In genomic region chr1:182283231-182283630, GRCm38 (mm10) we compare ENCODE assay signal across 8 mouse cellular contexts. TPM values are rescaled to one million over a fixed set of nuclear protein-coding genes. Genes with fewer than 3 reads are reported as not detected.
DNase-seq lines count a peak whose midpoint lies in the region; ATAC-seq and TF ChIP-seq lines count a peak whose summit lies in the region.

No protein-coding gene starts in this region.

- peak overlapping the region; percentile 23; the same call in 1 of the 2 replicates for H3K4me3 ChIP-seq in spleen, adult 2 months (ENCODE audit: extremely low read depth, insufficient read depth, insufficient read length)
- peak overlapping the region; percentile 93 for H3K4me3 ChIP-seq in hindbrain, embryonic 16.5 days (ENCODE audit: low read length)
- peak overlapping the region; percentile 76 for H3K4me3 ChIP-seq in midbrain, embryonic 10.5 days

- 31% methylated on average over 7 of the region's 7 CpGs for WGBS in spleen, adult 2 months
- 52% methylated on average over 7 of the region's 7 CpGs for WGBS in hindbrain, embryonic 16.5 days
- WGBS in midbrain, embryonic 10.5 days = 37% methylated on average over 7 of the region's 7 CpGs

- H3K27ac ChIP-seq in spleen, adult 2 months (ENCODE audit: insufficient read depth, low read length) = no peak overlapping the region
- no peak overlapping the region for H3K27ac ChIP-seq in hindbrain, embryonic 16.5 days (ENCODE audit: low read depth, low read length)
- H3K27ac ChIP-seq in midbrain, embryonic 10.5 days (replicated peaks) = no peak overlapping the region

- H3K4me2 ChIP-seq in hindbrain, embryonic 16.5 days (ENCODE audit: low read length) = peak overlapping the region; percentile 87

- no peak for DNase-seq in spleen, adult 2 months (ENCODE audit: low read depth in 1 of 2, low spot score in 2 of 2)
- no peak for DNase-seq in spleen, adult 12 weeks (ENCODE audit: low spot score)
- DNase-seq in fat pad, adult 2 months (ENCODE audit: extremely low read depth, low read depth, low spot score) = peak; percentile 78
- no peak for DNase-seq in midbrain, embryonic 10.5 days (ENCODE audit: low spot score)
- no peak for DNase-seq in c-Kit-positive CD71-positive TER-119-positive erythroid progenitor cells, embryonic 14.5 days (ENCODE audit: low spot score)
- no peak for DNase-seq in kidney, postnatal 10 days
- DNase-seq in gastrocnemius, postnatal 25 days = no peak

- no peak for TF ChIP-seq POLR2A in spleen, adult 2 months (IDR thresholded peaks at IDR 0.05; ENCODE audit: low read depth, low read length)

- H3K27me3 ChIP-seq in spleen, adult 2 months (ENCODE audit: control insufficient read depth, insufficient read depth, low read length) = no peaks in the 10 kb centered on the region
- no peaks in the 10 kb centered on the region for H3K27me3 ChIP-seq in hindbrain, embryonic 16.5 days (replicated peaks; ENCODE audit: control insufficient read depth, insufficient read depth, low read length)
- H3K27me3 ChIP-seq in midbrain, embryonic 10.5 days (ENCODE audit: low read depth, poor library complexity, severe bottlenecking) = peaks cover 17% of the 10 kb centered on the region; the same call in 1 of the 2 replicates

- H3K9ac ChIP-seq in hindbrain, embryonic 16.5 days (ENCODE audit: low read depth, low read length) = no peak overlapping the region

- peaks cover 9% of the 10 kb centered on the region for H3K36me3 ChIP-seq in spleen, adult 2 months (ENCODE audit: control insufficient read depth, insufficient read depth, low read length)
- H3K36me3 ChIP-seq in hindbrain, embryonic 16.5 days (ENCODE audit: control insufficient read depth, insufficient read depth, low read length) = peaks cover 7% of the 10 kb centered on the region
- peaks cover 12% of the 10 kb centered on the region for H3K36me3 ChIP-seq in midbrain, embryonic 10.5 days

- no peak for ATAC-seq in hindbrain, embryonic 16.5 days

- H3K9me3 ChIP-seq in hindbrain, embryonic 16.5 days (ENCODE audit: control insufficient read depth, low read length) = no peaks in the 10 kb centered on the region
- H3K9me3 ChIP-seq in midbrain, embryonic 10.5 days (replicated peaks) = no peaks in the 10 kb centered on the region

- TF ChIP-seq CTCF in spleen, adult 2 months (IDR thresholded peaks at IDR 0.05; ENCODE audit: extremely low read depth, insufficient read depth, insufficient read length, insufficient replicate concordance) = no peak

- peaks cover 10% of the 10 kb centered on the region; the same call in 1 of the 2 replicates for H3K4me1 ChIP-seq in spleen, adult 2 months (ENCODE audit: control insufficient read depth, insufficient read depth, insufficient read length)
- peaks cover 19% of the 10 kb centered on the region for H3K4me1 ChIP-seq in hindbrain, embryonic 16.5 days (ENCODE audit: control insufficient read depth, insufficient read depth, low read depth, low read length)
- peaks cover 34% of the 10 kb centered on the region for H3K4me1 ChIP-seq in midbrain, embryonic 10.5 days

RNA-seq across cellular contexts. Expression of gene Degs1, which starts 0.6 kb away (rescaled TPM):
- polyA plus RNA-seq in spleen, adult 2 months (2012; rRNA removed) = 29.1 and 34.6 TPM in 2 replicates
- polyA plus RNA-seq in hindbrain, embryonic 16.5 days (2015; fragmentation: Nextera tagmentation; extraction: Ambion mirVana) = 102 and 116 TPM in 2 replicates
- polyA plus RNA-seq in midbrain, embryonic 10.5 days (2016; fragmentation: Nextera tagmentation; extraction: Ambion mirVana) = 68.6 and 73.7 TPM in 2 replicates
- total RNA-seq in gastrocnemius, postnatal 25 days (2021) = 10 to 100 TPM; 17.6 to 18.6 TPM

RNA-seq across cellular contexts. Expression of gene Fbxo28, which starts 58.2 kb away (rescaled TPM):
- polyA plus RNA-seq in spleen, adult 2 months (2012; rRNA removed) = 7.3 and 10.4 TPM in 2 replicates
- polyA plus RNA-seq in hindbrain, embryonic 16.5 days (2015; fragmentation: Nextera tagmentation; extraction: Ambion mirVana) = 20.6 and 22.0 TPM in 2 replicates
- 22.6 and 22.7 TPM in 2 replicates for polyA plus RNA-seq in midbrain, embryonic 10.5 days (2016; fragmentation: Nextera tagmentation; extraction: Ambion mirVana)
- 10 to 100 TPM; 16.5 to 17.7 TPM for total RNA-seq in gastrocnemius, postnatal 25 days (2021)

Comparison
In these comparisons a context has a peak if more than half of its experiments do, and no peak if none do; other contexts are left out.
1. H3K4me3 ChIP-seq: peak in every context shown above with its lines; median percentile 93 in hindbrain, embryonic 16.5 days; 76 in midbrain, embryonic 10.5 days; 23 in spleen, adult 2 months.